In genomic region chr1:90051347-90051746, GRCm38 (mm10) we compare ENCODE assay signal across 8 mouse cellular contexts. TPM values are rescaled to one million over a fixed set of nuclear protein-coding genes. Genes with fewer than 3 reads are reported as not detected.
DNase-seq lines count a peak whose midpoint lies in the region; ATAC-seq and TF ChIP-seq lines count a peak whose summit lies in the region.

No protein-coding gene starts in this region.

- 0 out of 2 replicates have a peak, but pooled peaks cover 7% of the 10 kb centered on the region for H3K4me1 ChIP-seq in heart, embryonic 12.5 days (replicated peaks)
- no peaks in the 10 kb centered on the region for H3K4me1 ChIP-seq in CH12.LX (ENCODE audit: control insufficient read depth in 1 of 2, insufficient read depth in 2 of 2)

- peak; percentile 44 to 73 for DNase-seq in heart, postnatal 10 days
- DNase-seq in CH12.LX (ENCODE audit: extremely low read depth): peak; percentile 82
- DNase-seq in brain, embryonic 14.5 days (ENCODE audit: low read depth): peak; percentile 85
- peak; percentile 21 for DNase-seq in layer of hippocampus, adult 11-12 months (ENCODE audit: low spot score)
- DNase-seq in lung, postnatal 4 days: peak; percentile 13 to 56
- DNase-seq in yolk sac, embryonic 10.5 days (ENCODE audit: low spot score): peak; percentile 39

- no peak for TF ChIP-seq EP300 in CH12.LX (IDR thresholded peaks at IDR 0.05; ENCODE audit: low read length)

- TF ChIP-seq RAD21 in CH12.LX (IDR thresholded peaks at IDR 0.05; ENCODE audit: low read depth, low read length): peak; percentile 78

- H3K4me3 ChIP-seq in heart, embryonic 12.5 days: no peak overlapping the region
- H3K4me3 ChIP-seq in CH12.LX (replicated peaks in 1 of 3; ENCODE audit: low read depth in 2 of 3, low read length in 2 of 3, poor library complexity in 1 of 3): no peak overlapping the region

- in situ Hi-C loops in CH12.LX (cut with MboI; ENCODE audit: low pct_ligation_motif_present, low pct_unique_long_range_greater_than_20kb, low sequenced_read_pairs): no loop called here

- no peak for ATAC-seq in heart, embryonic 12.5 days (ENCODE audit: insufficient number of reproducible peaks, low FRiP score)
- ATAC-seq in frontal cortex, adult (ENCODE audit: low TSS enrichment): peak; percentile 60; the same call in 1 of the 2 replicates

- intact Hi-C loops in heart, postnatal 10 days (cut with DNase I): no loop called here

- WGBS in heart, embryonic 12.5 days: 24% methylated on average over 5 of the region's 5 CpGs

- peak; percentile 82 to 84 for TF ChIP-seq CTCF in CH12.LX (conservative IDR thresholded peaks at IDR 0.05 in 1 of 2, IDR thresholded peaks at IDR 0.05 in 1 of 2; ENCODE audit: low read depth in 2 of 2, low read length in 2 of 2)
- peak; percentile 70; the same call in 1 of the 2 replicates for TF ChIP-seq CTCF in brain, embryonic 14.5 days (IDR thresholded peaks at IDR 0.05; ENCODE audit: borderline replicate concordance, extremely low read depth, insufficient read depth, insufficient read length)

- no peaks in the 10 kb centered on the region for H3K9me3 ChIP-seq in heart, embryonic 12.5 days (replicated peaks)
- H3K9me3 ChIP-seq in CH12.LX (replicated peaks; ENCODE audit: low read length): no peaks in the 10 kb centered on the region

- H3K9ac ChIP-seq in heart, embryonic 12.5 days: no peak overlapping the region
- no peak overlapping the region for H3K9ac ChIP-seq in CH12.LX (ENCODE audit: insufficient read depth, low read depth)

- no peaks in the 10 kb centered on the region for H3K36me3 ChIP-seq in heart, embryonic 12.5 days
- no peaks in the 10 kb centered on the region for H3K36me3 ChIP-seq in CH12.LX (replicated peaks in 1 of 2; ENCODE audit: control insufficient read depth in 1 of 2, insufficient read depth in 1 of 2, low read length in 1 of 2)

- peaks cover 7% of the 10 kb centered on the region; the same call in 1 of the 2 replicates for H3K27me3 ChIP-seq in heart, embryonic 12.5 days (replicated peaks)
- H3K27me3 ChIP-seq in CH12.LX (replicated peaks): peaks cover 34% of the 10 kb centered on the region

- no peak overlapping the region for H3K27ac ChIP-seq in heart, embryonic 12.5 days (ENCODE audit: poor library complexity, severe bottlenecking)
- no peak overlapping the region for H3K27ac ChIP-seq in CH12.LX (ENCODE audit: insufficient read depth, low read depth)

- H3K79me2 ChIP-seq in CH12.LX (replicated peaks; ENCODE audit: control insufficient read depth, extremely low read depth, insufficient read depth, poor library complexity, severe bottlenecking): no peaks in the 10 kb centered on the region

- no peak for TF ChIP-seq POLR2A in CH12.LX (IDR thresholded peaks at IDR 0.05; ENCODE audit: low read depth, low read length)
- TF ChIP-seq POLR2A in brain, embryonic 14.5 days (IDR thresholded peaks at IDR 0.05; ENCODE audit: borderline replicate concordance, extremely low read depth, insufficient read depth, insufficient read length, poor library complexity, severe bottlenecking): no peak

- dilution Hi-C loops in CH12.LX (cut with MboI; ENCODE audit: extremely low pct_ligation_motif_present, extremely low pct_unique_long_range_greater_than_20kb, low sequenced_read_pairs): no loop called here

- no peak overlapping the region for H3K4me2 ChIP-seq in heart, embryonic 12.5 days
- H3K4me2 ChIP-seq in CH12.LX (ENCODE audit: insufficient read depth, low read depth, poor library complexity, severe bottlenecking): no peak overlapping the region

TF ChIP-seq in CH12.LX, 34 proteins besides CTCF, POLR2A, EP300 and RAD21:
- peak; percentile 79 for TF ChIP-seq SMC3 (IDR thresholded peaks at IDR 0.05; ENCODE audit: low read depth, low read length)
- no peak for TF ChIP-seq NELFE (IDR thresholded peaks at IDR 0.05; ENCODE audit: low read depth, low read length)
- no peak for TF ChIP-seq GABPA (IDR thresholded peaks at IDR 0.05; ENCODE audit: insufficient replicate concordance, low read depth, low read length)
- peak; percentile 59; the same call in 1 of the 2 replicates for TF ChIP-seq ZC3H11A (IDR thresholded peaks at IDR 0.05; ENCODE audit: low read depth, low read length)
- no peak for TF ChIP-seq USF1 (IDR thresholded peaks at IDR 0.05; ENCODE audit: low read depth, low read length)
- no peak for TF ChIP-seq KAT2A (IDR thresholded peaks at IDR 0.05; ENCODE audit: insufficient replicate concordance, low read length)
- TF ChIP-seq BHLHE40 (IDR thresholded peaks at IDR 0.05; ENCODE audit: low read depth, low read length): no peak
- no peak for TF ChIP-seq ETS1 (conservative IDR thresholded peaks at IDR 0.05; ENCODE audit: low read depth, low read length)
- no peak for TF ChIP-seq E2F4 (IDR thresholded peaks at IDR 0.05; ENCODE audit: insufficient replicate concordance, low read depth, low read length)
- no peak for TF ChIP-seq UBTF (IDR thresholded peaks at IDR 0.05; ENCODE audit: low read depth, low read length)
- no peak for TF ChIP-seq TCF12 (IDR thresholded peaks at IDR 0.05; ENCODE audit: low read depth, low read length)
- TF ChIP-seq ZNF384 (IDR thresholded peaks at IDR 0.05; ENCODE audit: low read depth, low read length): no peak

RNA-seq across cellular contexts. Expression of gene Asb18, which starts 36.9 kb away (rescaled TPM):
- 1 to 10 TPM; 6.3 to 8.0 TPM for total RNA-seq in heart, postnatal 10 days (2021)
- polyA plus RNA-seq in heart, embryonic 12.5 days (2016; fragmentation: Nextera tagmentation; extraction: Ambion mirVana): 1.0 and 1.1 TPM in 2 replicates
- total RNA-seq in CH12.LX (2012; rRNA removed) (not detected in 2 replicates), CH12.LX (2014; rRNA removed) (not detected in 2 replicates)
- polyA plus RNA-seq in CH12.LX (2012; ENCODE audit: insufficient read length, low read depth): not detected in 2 replicates
- polyA plus RNA-seq in brain, embryonic 14.5 days (2012; rRNA removed): 0.25 and 0.59 TPM in 2 replicates

Comparison
In these comparisons a context has a peak if more than half of its experiments do, and no peak if none do; other contexts are left out.
1. DNase-seq: peak in every context shown above with its lines; median percentile 85 in brain, embryonic 14.5 days; 82 in CH12.LX; 58 in heart, postnatal 10 days; 39 in yolk sac, embryonic 10.5 days; 34 in lung, postnatal 4 days; 21 in layer of hippocampus, adult 11-12 months.